Mouse (Mus musculus) heart, adult 2 months (tissue): Measurements from ENCODE around the gene Tmem17.

Experiments
- CTCF ChIP-seq: fragments of 200-600 bp; IDR thresholded peaks from 2 replicates; pipeline ENCODE4 v1.8.1; 2022; ENCODE audit warnings: antibody characterized with exemption, mild to moderate bottlenecking, moderate library complexity
- EP300 ChIP-seq: fragments of 200-500 bp; IDR thresholded peaks from 2 replicates; pipeline ENCODE4 v1.6.1; 2011; ENCODE audit warnings: low read depth, low read length, control low read depth; ENCODE audit not compliant: insufficient read depth
- POLR2A ChIP-seq: fragments of 200-500 bp; IDR thresholded peaks from 2 replicates; pipeline ENCODE4 v1.6.1; 2011; ENCODE audit warnings: mild to moderate bottlenecking, low read depth, low read length, control low read depth; ENCODE audit not compliant: insufficient read depth

DNA sequence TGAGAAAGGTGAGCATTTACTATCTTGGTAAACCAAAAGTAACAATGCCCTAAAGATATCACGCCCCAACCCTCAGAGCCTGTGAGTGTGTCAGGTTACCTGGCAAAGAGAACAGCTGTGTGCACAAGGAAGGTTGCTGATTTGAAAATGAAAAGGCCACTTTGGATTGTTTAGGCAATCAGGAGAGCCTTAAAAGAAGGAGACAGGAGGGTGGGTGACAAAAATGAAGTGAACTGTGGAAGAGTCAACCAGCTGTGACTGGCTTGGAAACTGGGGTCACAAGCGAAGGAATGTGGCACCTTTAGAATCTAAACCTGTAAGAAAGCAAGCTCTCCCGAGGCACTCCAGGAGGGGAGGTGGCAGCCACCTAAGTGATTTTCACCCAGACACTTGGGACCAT lies 51.8 kb downstream of the Tmem17 start:
- no peak for TF ChIP-seq CTCF
- TF ChIP-seq POLR2A: no peak
- TF ChIP-seq EP300: no peak
